Comparison of ENCODE assay signal across 24 mouse cellular contexts in genomic region chr19:40288415-40288814, GRCm38 (mm10).
"Had no signal": no experiment of that assay in that cellular context is flagged by ENCODE, and none has a peak within 500 bp of the region (broad histone marks: within the 10 kb centered on the region; RNA-seq: fewer than 3 reads in every experiment).

No protein-coding gene starts in this region.

- H3K27ac ChIP-seq: forebrain, embryonic 15.5 days; heart, embryonic 13.5 days; heart, embryonic 15.5 days; hindbrain, embryonic 13.5 days; hindbrain, embryonic 15.5 days; hindbrain, postnatal 0 days; kidney, embryonic 15.5 days; kidney, postnatal 0 days; limb, embryonic 13.5 days; limb, embryonic 15.5 days; liver, embryonic 12.5 days; liver, embryonic 14.5 days had no signal

- H3K9ac ChIP-seq: forebrain, embryonic 15.5 days; forebrain, postnatal 0 days; heart, embryonic 13.5 days; heart, embryonic 15.5 days; hindbrain, embryonic 13.5 days; hindbrain, embryonic 15.5 days; kidney, embryonic 15.5 days; limb, embryonic 13.5 days; limb, embryonic 15.5 days; liver, embryonic 12.5 days; liver, embryonic 14.5 days had no signal

- H3K4me3 ChIP-seq: forebrain, embryonic 15.5 days; heart, embryonic 13.5 days; heart, embryonic 15.5 days; hindbrain, embryonic 13.5 days; hindbrain, embryonic 15.5 days; kidney, embryonic 15.5 days; limb, embryonic 13.5 days; limb, embryonic 15.5 days; liver, embryonic 12.5 days had no signal

- H3K4me1 ChIP-seq: forebrain, embryonic 15.5 days; hindbrain, embryonic 13.5 days; hindbrain, embryonic 15.5 days; limb, embryonic 13.5 days; limb, embryonic 15.5 days; liver, embryonic 12.5 days had no signal

- H3K27me3 ChIP-seq: forebrain, embryonic 15.5 days; heart, embryonic 13.5 days; heart, embryonic 15.5 days; hindbrain, embryonic 13.5 days; hindbrain, embryonic 15.5 days; kidney, embryonic 15.5 days; limb, embryonic 13.5 days; limb, embryonic 15.5 days; liver, embryonic 12.5 days had no signal

- DNase-seq: forebrain, postnatal 0 days; heart, adult 18-20 months; heart, postnatal 14 days; heart, postnatal 36 days; kidney, adult 11 months; kidney, adult 2 months; kidney, adult 9 months; kidney, postnatal 14 days; kidney, postnatal 36 days; layer of hippocampus, adult 9-11 months; layer of hippocampus, postnatal 36 days; left cerebral cortex, postnatal 4 days had no signal

- H3K36me3 ChIP-seq: forebrain, embryonic 15.5 days; heart, embryonic 13.5 days; heart, embryonic 15.5 days; kidney, embryonic 15.5 days; limb, embryonic 13.5 days; limb, embryonic 15.5 days; liver, embryonic 12.5 days had no signal
